Mouse (Mus musculus): Measurements from ENCODE around the gene Il7r.
"Not testable (repeated sequence)": the region's sequence is repeated elsewhere in the genome, so short reads cannot be mapped to it uniquely, and the experiment has no call there.

DNA sequence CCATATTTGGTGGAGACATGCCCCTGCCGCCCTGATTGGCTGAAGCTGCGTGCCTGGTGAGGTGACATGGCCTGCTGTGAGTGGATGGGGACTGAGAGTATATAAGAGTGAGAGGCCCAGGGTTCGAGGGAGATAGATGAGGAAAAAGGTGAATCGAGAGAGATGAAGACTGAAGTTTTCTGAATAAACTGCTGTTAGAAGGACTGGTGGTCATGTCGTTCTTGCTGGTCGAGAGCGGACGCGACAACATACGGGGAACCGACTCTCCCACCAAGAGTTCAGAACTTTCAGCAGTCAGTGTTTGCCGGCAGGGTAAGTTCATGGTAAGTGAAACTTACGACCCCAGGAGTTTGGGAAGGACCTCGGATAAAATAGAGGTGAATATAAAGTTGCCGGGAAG is 27.3 kb upstream of the Il7r start:
- TF ChIP-seq GATA1, TAL1 (IDR thresholded peaks at IDR 0.05; ENCODE audit: low read length): not testable (repeated sequence)
